Mouse (Mus musculus): ENCODE data around the gene Slco3a1.

DNA sequence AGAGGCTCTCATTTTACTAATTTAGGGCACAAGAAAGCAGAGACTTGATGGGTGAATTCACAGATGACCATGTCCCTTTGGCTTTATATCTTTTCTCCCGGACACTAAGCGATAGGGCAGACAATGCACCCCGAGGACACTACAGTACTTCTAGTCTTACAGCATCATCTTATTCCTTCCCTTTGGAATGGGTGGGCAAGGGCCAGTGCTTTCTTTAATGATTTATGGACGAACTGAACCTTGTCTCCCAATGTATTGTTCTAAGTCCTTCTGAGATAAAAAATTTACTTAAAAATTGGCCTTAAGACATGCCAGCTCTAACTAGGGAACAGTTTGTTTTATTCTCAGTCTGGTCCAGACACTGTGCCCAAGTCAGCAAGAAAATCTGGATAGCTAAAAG is 134.9 kb downstream of the Slco3a1 start:
- no peak for TF ChIP-seq CTCF (IDR thresholded peaks at IDR 0.05; ENCODE audit: borderline replicate concordance, insufficient read depth, low read length)
- TF ChIP-seq POLR2A (IDR thresholded peaks at IDR 0.05; ENCODE audit: low read depth, low read length), result no peak
